Mouse (Mus musculus) cerebellum, postnatal 36 days (tissue): ENCODE data around the gene Slc22a22.
"Not testable (repeated sequence)": the region's sequence is repeated elsewhere in the genome, so short reads cannot be mapped to it uniquely, and the experiment has no call there.

Experiments used
- DNase-seq, 2 experiments: peaks; one replicate each; pipeline ENCODE4 v3.0.0; 2021 to 2022; ENCODE audit warnings: mixed read lengths in 2 of 2

The Slc22a22 gene

DNA sequence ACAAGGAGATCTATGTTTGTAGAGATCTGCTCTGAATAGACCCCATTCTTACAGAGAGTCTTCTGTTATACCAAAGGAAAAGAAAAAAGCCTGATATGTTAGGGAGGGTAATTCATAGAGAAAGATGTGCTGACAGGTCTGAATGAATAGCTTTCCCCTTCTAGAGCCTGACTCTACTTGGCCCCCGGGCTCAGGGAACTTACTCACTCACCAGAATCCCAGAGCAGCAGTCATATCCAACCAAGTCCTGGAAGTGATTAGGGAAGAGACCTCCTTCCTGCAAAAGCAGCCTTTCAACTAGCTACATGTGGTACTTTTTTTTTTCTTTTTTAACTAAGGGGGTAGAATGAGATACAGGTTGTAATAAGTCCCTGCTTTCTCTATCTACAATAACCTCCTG, 111.0 kb downstream of the Slc22a22 start:
- DNase-seq, result no peak

DNA sequence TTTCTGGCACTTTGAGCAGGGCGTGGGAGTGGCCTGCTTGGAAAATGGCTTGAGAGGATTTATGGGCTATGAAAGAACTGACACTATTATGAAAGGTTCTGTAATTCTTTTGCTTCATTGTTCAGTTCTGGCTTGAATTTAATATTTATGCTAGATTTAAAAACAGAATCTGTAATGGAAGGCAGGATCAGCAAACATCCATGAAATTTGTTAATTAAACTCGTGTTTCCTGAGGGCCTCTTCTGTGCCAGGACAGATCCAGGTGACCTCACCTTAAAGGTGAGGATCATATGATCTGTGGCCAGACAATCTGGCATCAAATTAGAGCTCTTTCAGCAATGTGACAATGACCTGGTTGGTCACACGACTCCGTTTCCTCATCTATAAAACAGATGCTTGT, 122.1 kb downstream of the Slc22a22 start:
- no peak for DNase-seq

DNA sequence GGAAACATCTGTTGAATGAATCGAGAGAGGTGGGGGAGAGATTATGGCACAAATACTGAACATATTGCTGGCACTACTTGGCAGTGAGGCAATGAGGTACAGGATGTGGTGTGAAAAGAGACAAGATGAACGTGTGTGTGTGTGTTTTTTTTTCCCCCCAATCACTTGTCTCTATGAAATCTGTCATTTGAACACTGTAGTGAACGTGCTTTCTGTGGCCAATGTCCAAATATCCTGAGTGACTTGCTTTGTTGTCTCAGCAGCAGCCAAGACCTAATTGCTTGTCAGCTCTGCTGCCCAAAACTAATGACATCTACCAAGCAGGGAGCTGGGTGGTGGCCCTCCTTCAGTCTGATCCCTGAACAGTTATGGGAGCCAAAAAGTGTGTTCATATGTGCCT, 136.9 kb downstream of the Slc22a22 start:
- no peak for DNase-seq

DNA sequence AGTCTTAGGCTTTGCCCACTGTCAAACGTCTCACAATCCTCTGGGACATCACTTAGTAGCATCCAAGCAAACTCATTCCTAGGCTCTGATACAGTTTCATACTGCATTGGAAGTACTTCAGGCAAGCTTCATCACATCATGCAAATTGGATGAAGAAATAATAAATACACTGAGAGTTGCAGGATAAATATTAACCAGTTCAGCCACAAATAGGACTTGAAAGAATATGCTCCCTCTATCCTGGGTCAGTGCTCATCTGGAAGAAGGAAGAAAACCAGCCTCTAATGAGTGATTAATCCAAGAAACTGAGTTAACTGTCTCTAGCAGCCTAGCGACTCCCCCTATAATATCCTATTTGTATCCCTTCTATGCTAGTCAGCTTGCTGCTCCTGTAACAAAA, 146.1 kb downstream of the Slc22a22 start:
- DNase-seq, result no peak

DNA sequence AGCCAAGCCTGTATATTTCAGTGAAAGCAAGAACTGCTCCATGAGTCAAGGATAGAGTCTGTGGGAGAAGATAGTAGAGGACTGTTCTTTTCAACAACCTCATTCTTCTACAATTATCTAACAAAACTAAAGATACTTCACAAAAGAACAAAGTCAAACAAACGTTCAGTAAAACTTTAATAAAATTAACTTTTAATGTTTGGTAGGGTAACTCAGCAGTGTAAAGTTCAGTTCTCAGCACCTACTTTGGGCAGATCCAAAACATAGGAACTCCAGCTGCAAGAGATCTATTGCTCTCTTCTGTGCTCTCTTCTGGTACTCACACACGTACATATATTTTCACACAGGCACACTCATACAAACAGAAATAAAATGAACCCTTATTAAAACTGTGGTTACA, 159.4 kb downstream of the Slc22a22 start:
- no peak for DNase-seq

DNA sequence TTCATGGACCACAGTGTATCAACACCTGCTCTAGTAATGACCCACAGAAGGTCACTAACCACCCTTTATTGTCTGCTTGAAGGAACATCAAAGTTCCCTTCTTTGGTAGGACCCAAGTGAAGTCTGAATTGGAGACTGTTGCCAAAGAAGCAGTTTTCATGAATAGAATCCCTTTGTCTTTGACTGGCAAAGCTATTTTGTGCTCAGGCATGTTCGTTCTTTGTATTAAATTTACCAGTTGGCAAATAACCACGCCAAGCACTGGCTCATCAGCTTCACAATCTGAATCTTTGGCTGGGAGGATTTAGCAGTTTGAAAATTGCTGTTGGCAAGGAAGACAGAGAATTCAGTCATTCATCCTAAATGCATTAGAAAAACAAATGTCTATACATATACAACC, 160.9 kb downstream of the Slc22a22 start:
- no peak for DNase-seq

DNA sequence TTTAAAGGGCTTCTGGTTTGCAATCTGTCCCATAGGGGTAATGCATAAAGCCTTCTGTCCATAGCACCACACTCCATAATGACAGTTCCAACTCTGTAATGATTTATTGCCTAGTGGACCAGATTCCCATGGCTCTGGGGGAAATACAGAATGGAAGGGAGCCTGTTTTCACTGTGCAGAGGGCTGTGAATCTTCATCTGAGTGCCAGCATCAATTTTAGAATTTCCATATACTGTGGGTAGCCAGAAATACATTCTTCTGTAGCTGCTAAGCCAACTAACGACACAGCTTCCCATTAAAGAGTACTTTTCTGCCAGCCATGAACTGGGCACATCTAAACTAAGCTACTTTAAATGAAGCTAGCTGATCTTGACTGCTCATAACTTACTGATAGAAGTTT, 174.7 kb downstream of the Slc22a22 start:
- DNase-seq, result no peak

DNA sequence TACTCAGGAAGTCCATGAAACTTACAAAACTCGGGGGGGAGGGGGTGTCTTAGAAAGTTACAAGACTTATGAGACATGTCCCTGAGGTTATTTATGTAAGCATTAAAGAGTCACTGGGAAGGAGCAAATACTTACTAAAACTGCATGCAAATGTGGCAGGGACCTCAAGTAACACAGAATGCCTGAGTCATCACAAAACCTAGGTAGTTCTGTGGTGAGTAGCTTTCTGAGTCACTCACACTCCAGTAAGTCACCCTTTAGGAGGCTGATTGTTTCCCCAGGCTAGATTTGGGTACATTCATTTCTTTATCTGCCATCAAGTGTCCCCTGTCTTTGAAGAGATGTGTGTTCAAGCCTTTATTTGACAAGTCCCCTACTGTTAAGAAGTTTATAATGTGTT, 198.9 kb downstream of the Slc22a22 start:
- no peak for DNase-seq

DNA sequence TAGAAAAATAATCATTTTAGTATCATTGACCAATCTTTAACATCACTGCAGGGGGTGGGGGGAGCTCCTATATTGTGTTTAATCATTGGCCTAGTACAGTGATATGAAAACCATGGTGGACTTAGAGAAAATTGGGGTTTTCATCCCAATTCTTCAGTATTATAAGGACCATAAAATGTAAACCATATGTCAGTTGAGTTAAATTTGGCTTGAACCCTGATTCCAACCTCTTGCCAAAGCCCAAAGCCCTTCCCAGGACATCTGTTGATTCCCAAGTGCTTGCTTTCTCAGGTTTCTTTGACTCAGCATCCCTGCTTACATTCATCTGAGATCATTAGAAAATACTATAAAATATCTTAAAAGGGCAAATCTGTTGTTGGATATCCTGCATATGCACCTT, 201.0 kb downstream of the Slc22a22 start:
- no peak for DNase-seq

DNA sequence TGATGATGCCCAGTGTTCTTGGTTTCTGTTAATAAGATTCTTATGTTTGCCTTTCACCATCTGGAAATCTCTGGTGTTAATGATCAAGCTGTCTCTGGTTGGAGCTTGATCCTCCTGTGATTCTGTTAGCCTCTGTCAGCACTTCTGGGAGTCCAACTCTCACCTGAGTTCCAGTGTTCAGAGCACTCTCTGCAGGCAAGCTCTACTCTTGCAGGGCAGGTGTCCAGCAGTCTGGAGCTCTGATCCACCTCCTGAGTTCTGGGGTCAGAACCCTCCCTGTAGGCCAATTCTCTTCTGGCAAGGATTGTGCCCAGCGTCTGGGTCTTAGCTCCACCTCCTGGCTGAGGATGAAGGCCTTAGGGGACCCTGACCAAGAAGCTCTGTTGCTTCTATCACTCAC, 237.4 kb downstream of the Slc22a22 start:
- not testable (repeated sequence) for DNase-seq

DNA sequence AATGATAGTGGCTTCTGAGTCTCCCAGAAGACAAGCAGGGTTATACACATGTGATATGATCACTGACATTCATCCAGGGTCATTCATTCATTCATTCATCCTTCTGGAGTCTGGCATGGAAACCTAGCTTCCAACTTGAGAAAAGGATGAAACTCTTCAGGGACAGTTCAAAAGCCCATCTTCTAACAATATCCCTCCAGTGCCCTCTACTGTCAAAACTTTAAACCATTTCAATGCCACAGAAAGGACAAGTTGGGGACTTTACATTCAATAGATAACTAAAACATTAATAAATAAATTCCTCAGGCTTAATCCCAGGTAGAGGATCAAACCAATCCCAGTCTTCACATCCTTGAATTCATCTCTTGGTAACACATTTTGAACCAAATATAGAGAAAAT, 247.0 kb downstream of the Slc22a22 start:
- DNase-seq, result no peak

DNA sequence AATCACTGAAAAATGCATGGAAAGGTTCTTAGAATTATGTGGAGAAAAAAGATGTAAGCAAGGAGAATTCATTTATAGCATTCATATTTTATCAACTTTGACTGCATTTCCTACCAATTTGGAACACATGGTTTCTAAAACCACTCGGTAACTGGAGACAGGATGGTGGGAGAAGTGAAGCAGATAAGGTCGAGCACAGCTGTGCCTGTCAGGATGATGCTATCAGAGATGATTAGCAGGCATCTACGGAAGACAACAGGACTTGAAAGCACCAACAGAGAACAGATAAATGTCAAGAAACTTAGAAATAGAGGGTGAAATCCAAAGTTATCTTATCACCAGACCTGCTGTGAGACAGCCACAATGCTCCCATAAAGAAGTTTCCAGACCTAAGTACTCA, 272.1 kb downstream of the Slc22a22 start:
- DNase-seq, result no peak

DNA sequence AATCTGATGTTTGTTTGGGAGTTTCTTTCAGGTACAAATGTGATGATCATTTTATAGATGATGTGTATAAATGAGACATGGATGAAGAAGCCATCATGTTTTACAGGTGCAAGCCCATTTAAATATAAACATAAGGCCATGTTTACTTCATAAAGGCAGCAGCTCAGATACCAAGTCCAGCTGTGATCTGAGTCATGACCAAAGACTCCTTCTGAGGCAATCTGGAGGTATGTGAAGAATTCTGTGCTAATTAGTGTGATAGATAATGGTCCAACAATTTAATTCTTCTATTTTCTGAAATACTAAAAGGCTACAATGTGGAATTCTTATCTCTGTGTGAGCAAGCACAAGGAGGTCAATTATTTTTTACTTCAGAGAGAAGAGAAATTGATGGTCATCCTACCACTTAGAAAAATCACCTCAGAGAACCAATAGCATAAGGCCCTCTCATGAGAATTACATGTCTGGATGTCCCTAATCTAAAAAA, 272.9 kb downstream of the Slc22a22 start:
- DNase-seq, result no peak
